Mouse (Mus musculus) cortical plate, adult 2 months (tissue): ENCODE measurements around the gene Uvrag. TPM values are rescaled to one million over a fixed set of nuclear protein-coding genes. Genes with fewer than 3 reads are reported as not detected.

Experiments
- H3K27ac ChIP-seq: fragments of 200-500 bp; 2 replicates; pipeline ENCODE4 v1.5.1; 2012; ENCODE audit warnings: low read length, control low read depth, inconsistent platforms; ENCODE audit not compliant: insufficient read depth
- H3K4me1 ChIP-seq: fragments of 200-500 bp; 2 replicates; pipeline ENCODE4 v1.6.1; 2011; ENCODE audit warnings: low read length; ENCODE audit not compliant: control insufficient read depth, insufficient read depth
- H3K4me3 ChIP-seq: fragments of 200-500 bp; 2 replicates; pipeline ENCODE4 v1.5.1; 2011; ENCODE audit warnings: mild to moderate bottlenecking, low read length, control low read depth; ENCODE audit not compliant: insufficient read depth
- CTCF ChIP-seq: fragments of 200-500 bp; IDR thresholded peaks from 2 replicates; pipeline ENCODE4 v1.5.1; 2011; ENCODE audit warnings: mild to moderate bottlenecking, control low read depth, low read length; ENCODE audit not compliant: insufficient read depth; ENCODE audit errors: extremely low read depth
- POLR2A ChIP-seq: fragments of 200-500 bp; IDR thresholded peaks from 2 replicates; pipeline ENCODE4 v1.6.1; 2011; ENCODE audit warnings: mild to moderate bottlenecking, low read length, control low read depth; ENCODE audit not compliant: insufficient read depth; ENCODE audit errors: extremely low read depth
- polyA plus RNA-seq: library from polyadenylated mRNA; depleted of rRNA; stranded (reverse); fragments of >200 nt; gene quantifications from 2 replicates; pipeline ENCODE4 v1.2.3, GENCODE M21; 2012

Uvrag gene
- polyA plus RNA-seq, 1 experiment, result 18.0 TPM

- no peaks in the 10 kb centered on the region for H3K4me1 ChIP-seq
- H3K27ac ChIP-seq, result no peak overlapping the region
- H3K4me3 ChIP-seq, result no peak overlapping the region
- no peak for TF ChIP-seq POLR2A
- no peak for TF ChIP-seq CTCF
These were observed 230.2 kb downstream of the Uvrag start for GRCm38 (mm10) chr7:98910712-98911111.

- TF ChIP-seq POLR2A (no peak), CTCF (no peak)
- no peak overlapping the region for H3K4me3 ChIP-seq
- no peaks in the 10 kb centered on the region for H3K4me1 ChIP-seq
- H3K27ac ChIP-seq, result no peak overlapping the region
These were observed 230.8 kb downstream of the Uvrag start for GRCm38 (mm10) chr7:98910164-98910563.

DNA sequence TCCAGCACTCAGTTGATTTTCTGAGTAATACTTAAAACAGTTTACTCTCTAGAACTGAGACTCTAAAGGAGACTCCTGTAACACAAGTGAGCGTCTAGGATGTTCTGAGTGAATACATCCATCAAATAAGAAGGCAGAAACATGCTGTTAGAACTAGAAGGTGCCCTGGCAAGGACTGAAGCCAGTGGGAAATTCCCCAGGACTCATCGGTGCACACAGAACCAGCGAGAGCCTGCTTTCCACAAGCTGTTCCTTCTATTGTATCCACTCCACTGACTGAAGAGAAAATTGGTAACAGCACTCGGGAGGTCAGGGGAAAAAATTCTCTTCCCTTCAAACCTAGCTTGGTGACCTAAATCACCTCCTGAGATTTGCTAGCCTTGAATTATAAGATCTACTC is 233.5 kb downstream of the Uvrag start:
- H3K4me1 ChIP-seq, result no peaks in the 10 kb centered on the region
- no peak for TF ChIP-seq CTCF
- TF ChIP-seq POLR2A, result no peak
- no peak overlapping the region for H3K4me3 ChIP-seq
- no peak overlapping the region for H3K27ac ChIP-seq

DNA sequence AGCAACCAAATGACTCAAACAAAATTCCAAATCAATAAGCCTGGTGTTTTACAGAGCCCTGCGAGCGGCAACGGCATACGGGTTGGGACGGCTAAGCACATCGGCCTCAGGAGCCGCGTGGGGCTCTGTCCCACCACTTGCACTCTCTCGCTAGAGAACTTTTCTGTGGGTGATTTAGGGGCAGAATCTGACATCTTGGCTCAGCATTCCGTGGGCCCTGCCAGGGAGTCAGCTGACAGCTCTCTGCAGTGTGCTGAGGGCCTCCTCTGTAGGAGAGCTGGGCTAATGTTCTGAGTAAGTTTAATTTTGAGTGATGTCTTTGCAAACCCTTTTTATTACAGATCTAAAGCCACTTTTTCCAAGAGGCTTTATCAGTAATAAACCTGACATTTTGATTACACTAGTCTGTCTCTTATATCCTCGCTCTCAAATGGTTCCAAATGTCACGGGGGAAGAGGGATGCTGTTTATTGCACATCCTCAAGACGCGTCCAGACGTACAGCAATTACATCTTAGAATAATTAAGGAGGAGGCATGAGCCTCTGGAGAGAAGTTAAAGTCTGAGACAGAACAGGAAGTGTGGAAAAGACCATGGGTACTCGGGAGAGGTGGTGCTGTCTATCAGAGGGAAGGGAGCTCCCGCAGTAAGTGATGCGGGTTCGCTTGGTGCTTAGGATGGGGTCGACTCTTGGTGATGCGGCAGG is 236.1 kb downstream of the Uvrag start:
- H3K4me3 ChIP-seq, result no peak overlapping the region
- TF ChIP-seq POLR2A (no peak), CTCF (no peak)
- H3K27ac ChIP-seq, result no peak overlapping the region
- 0 out of 2 replicates have a peak, but pooled peaks cover 1% of the 10 kb centered on the region for H3K4me1 ChIP-seq

- Histone ChIP-seq H3K4me1 (0 out of 2 replicates have a peak, but pooled peaks cover 1% of the 10 kb centered on the region), H3K4me3 (no peak overlapping the region), H3K27ac (no peak overlapping the region)
- no peak for TF ChIP-seq POLR2A
- no peak for TF ChIP-seq CTCF
These were observed 237.1 kb downstream of the Uvrag start for GRCm38 (mm10) chr7:98903884-98904283.

- 0 out of 2 replicates have a peak, but pooled peaks have one; percentile 26 for TF ChIP-seq CTCF
- no peak for TF ChIP-seq POLR2A
- Histone ChIP-seq H3K27ac (no peak overlapping the region), H3K4me3 (no peak overlapping the region), H3K4me1 (0 out of 2 replicates have a peak, but pooled peaks cover 1% of the 10 kb centered on the region)
These were observed 239.8 kb downstream of the Uvrag start for GRCm38 (mm10) chr7:98901120-98901519.

DNA sequence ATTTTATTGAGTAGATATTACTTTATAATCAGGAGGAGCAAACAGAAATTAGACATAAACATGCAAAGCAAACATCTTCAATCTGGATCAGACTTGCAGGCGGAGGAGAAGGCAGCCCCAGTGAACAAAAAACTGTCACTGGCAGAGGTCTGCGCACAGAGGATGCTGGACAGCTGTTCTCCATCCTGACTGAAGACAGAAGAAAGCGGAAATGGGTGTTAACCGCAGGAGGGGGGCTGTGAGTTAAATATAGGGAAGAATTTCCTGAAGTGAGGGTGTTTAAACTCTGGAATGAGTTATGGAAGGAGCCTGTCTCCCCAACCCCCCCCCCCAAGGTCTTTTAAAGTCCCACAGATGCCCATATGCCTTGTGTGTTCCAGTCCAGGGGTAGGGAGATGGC is 241.1 kb downstream of the Uvrag start:
- 0 out of 2 replicates have a peak, but pooled peaks cover 1% of the 10 kb centered on the region for H3K4me1 ChIP-seq
- no peak overlapping the region for H3K27ac ChIP-seq
- TF ChIP-seq CTCF (no peak), POLR2A (no peak)
- no peak overlapping the region for H3K4me3 ChIP-seq

DNA sequence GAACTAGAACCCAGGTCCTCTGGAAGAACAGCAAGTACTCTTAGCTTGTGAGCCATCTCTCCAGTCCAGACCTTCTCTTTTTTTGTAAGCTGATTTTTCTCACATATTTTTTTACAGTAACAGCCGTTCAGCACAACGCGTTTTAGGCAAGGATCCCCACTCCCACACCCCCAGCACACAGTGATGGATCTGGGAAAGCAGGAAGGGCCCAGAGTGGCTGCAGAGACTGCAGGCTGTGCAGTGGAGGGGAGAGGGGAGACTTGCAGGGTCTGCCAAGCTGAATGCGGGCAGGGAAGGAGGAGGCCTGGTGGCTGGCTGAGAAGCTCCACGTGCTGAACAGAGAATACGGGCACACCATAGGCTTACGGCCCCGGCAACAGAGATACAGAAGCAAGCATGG is 243.6 kb downstream of the Uvrag start:
- H3K27ac ChIP-seq, result no peak overlapping the region
- TF ChIP-seq CTCF (no peak), POLR2A (no peak)
- H3K4me3 ChIP-seq, result no peak overlapping the region
- 0 out of 2 replicates have a peak, but pooled peaks cover 1% of the 10 kb centered on the region for H3K4me1 ChIP-seq

DNA sequence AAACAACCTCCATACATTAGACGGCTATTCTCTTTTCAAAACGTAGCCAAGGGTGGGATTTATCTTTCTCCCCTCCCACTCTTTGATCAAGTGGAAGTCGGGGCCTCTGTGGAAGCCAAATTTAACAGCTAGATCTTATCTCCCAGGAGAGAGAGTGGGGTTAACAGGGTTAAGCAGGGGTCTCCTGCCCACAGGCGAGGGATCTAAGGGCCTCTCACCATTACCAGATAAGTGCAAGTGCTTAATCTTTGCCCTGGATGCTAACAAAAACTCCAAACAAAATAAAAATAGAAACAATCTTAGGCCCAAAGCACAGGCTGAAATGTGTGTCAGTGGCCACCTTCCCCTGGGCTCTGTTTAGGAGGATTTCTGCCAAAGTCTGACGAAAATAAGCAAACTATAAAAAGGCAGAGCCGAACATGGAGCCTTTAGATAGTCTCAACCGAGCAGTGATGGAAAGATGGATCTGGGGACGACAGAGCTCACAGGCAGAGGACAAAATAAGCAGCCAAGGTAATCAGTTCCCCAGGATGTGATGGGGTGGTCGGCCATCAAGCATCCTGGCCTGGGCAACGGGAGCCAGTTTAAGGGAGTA is 245.3 kb downstream of the Uvrag start:
- TF ChIP-seq POLR2A (no peak), CTCF (no peak)
- H3K4me3 ChIP-seq, result no peak overlapping the region
- no peak overlapping the region for H3K27ac ChIP-seq
- H3K4me1 ChIP-seq, result 0 out of 2 replicates have a peak, but pooled peaks cover 1% of the 10 kb centered on the region

- no peak overlapping the region for H3K4me3 ChIP-seq
- no peaks in the 10 kb centered on the region for H3K4me1 ChIP-seq
- no peak for TF ChIP-seq POLR2A
- no peak for TF ChIP-seq CTCF
- no peak overlapping the region for H3K27ac ChIP-seq
These were observed 246.2 kb downstream of the Uvrag start for GRCm38 (mm10) chr7:98894768-98895167.
